Mouse (Mus musculus): ENCODE measurements around the gene Prss41. TPM values are rescaled to one million over a fixed set of nuclear protein-coding genes. Genes with fewer than 3 reads are reported as not detected.

Prss41 gene
- polyA plus RNA-seq, 1 experiment from 2014 or later = not detected

DNA sequence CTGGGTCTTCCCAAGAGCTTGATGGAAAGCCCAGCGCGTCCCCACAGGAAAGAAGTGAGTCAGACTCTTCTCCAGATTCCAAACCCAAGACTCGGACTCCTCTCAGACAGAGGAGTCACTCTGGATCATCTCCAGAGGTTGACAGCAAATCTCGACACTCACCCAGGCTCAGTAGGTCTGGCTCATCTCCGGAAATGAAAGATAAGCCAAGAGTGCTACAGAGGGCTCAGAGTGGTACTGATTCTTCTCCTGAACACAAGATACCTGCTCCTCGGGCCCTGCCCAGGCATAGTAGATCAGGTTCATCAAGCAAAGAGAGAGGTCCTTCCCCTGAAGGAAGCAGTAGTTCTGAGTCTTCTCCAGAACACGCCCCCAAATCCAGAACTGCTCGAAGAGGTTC, 25.4 kb downstream of the Prss41 start:
- peaks cover 36% of the 10 kb centered on the region for H3K9me3 ChIP-seq (replicated peaks; ENCODE audit: control insufficient read depth, low read length)
- peaks cover 95% of the 10 kb centered on the region for H3K36me3 ChIP-seq (ENCODE audit: control insufficient read depth, insufficient read depth)
- no peaks in the 10 kb centered on the region for H3K4me1 ChIP-seq (ENCODE audit: control insufficient read depth, low read depth, low read length)
- no peak overlapping the region for H3K4me2 ChIP-seq (ENCODE audit: low read depth, low read length)
- no peak overlapping the region for H3K27ac ChIP-seq (ENCODE audit: low read length)
- H3K4me3 ChIP-seq (ENCODE audit: low read depth, low read length) = no peak overlapping the region
- ATAC-seq (ENCODE audit: low read depth) = no peak
- 97% methylated on average over 8 of the region's 8 CpGs for WGBS (ENCODE audit: insufficient replicate concordance)
- no peak overlapping the region for H3K9ac ChIP-seq (ENCODE audit: low read depth, low read length)
- no peaks in the 10 kb centered on the region for H3K27me3 ChIP-seq (ENCODE audit: control insufficient read depth, insufficient read depth, low read depth, low read length)

DNA sequence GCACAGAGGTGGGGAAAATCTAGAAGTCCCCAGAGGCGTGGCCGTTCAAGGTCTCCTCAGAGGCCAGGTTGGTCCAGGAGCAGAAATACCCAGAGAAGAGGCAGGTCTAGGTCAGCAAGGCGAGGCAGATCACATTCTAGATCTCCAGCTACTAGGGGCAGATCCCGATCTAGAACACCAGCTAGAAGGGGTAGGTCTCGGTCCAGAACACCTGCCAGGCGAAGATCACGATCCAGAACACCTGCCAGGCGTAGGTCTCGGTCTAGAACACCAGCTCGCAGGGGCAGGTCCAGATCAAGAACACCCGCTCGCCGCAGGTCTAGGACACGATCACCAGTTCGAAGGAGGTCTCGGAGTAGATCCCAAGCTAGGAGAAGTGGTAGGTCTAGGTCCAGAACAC, 28.3 kb downstream of the Prss41 start:
- no peak overlapping the region for H3K4me2 ChIP-seq (ENCODE audit: low read depth, low read length)
- no peaks in the 10 kb centered on the region for H3K4me1 ChIP-seq (ENCODE audit: control insufficient read depth, low read depth, low read length)
- no peak overlapping the region for H3K27ac ChIP-seq (ENCODE audit: low read length)
- 98% methylated on average over 16 of the region's 16 CpGs for WGBS (ENCODE audit: insufficient replicate concordance)
- H3K27me3 ChIP-seq (ENCODE audit: control insufficient read depth, insufficient read depth, low read depth, low read length) = no peaks in the 10 kb centered on the region
- H3K36me3 ChIP-seq (ENCODE audit: control insufficient read depth, insufficient read depth) = peaks cover 94% of the 10 kb centered on the region
- H3K4me3 ChIP-seq (ENCODE audit: low read depth, low read length) = no peak overlapping the region
- H3K9me3 ChIP-seq (replicated peaks; ENCODE audit: control insufficient read depth, low read length) = peaks cover 36% of the 10 kb centered on the region
- H3K9ac ChIP-seq (ENCODE audit: low read depth, low read length) = no peak overlapping the region
- ATAC-seq (ENCODE audit: low read depth) = no peak

DNA sequence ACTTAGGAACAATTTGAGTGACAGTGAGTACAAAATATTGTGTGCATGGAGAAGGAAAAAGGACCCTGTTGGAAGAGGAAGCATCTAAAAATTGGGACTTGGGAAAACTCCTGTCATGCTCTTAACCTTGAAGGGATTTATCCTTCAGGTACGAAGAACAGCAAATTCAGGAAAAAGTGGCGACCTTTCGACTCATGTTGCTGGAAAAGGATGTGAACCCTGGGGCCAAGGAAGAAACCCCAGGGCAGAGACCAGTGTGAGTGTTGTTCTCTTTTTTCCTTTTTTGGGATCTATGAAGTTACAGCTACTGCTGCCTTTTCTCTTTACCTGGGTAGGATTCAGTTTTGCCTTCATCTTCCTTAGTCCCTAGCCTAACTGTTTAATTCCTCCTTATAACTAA, 36.1 kb downstream of the Prss41 start:
- Histone ChIP-seq H3K4me1 (ENCODE audit: control insufficient read depth, low read depth, low read length) (peaks cover 21% of the 10 kb centered on the region), H3K36me3 (ENCODE audit: control insufficient read depth, insufficient read depth) (peaks cover 59% of the 10 kb centered on the region), H3K27me3 (ENCODE audit: control insufficient read depth, insufficient read depth, low read depth, low read length) (no peaks in the 10 kb centered on the region), H3K9ac (ENCODE audit: low read depth, low read length) (no peak overlapping the region), H3K27ac (ENCODE audit: low read length) (no peak overlapping the region), H3K9me3 (replicated peaks; ENCODE audit: control insufficient read depth, low read length) (no peaks in the 10 kb centered on the region), H3K4me3 (ENCODE audit: low read depth, low read length) (no peak overlapping the region), H3K4me2 (ENCODE audit: low read depth, low read length) (no peak overlapping the region)
- no peak for ATAC-seq (ENCODE audit: low read depth)
- 86% methylated on average over 3 of the region's 3 CpGs for WGBS (ENCODE audit: insufficient replicate concordance)

DNA sequence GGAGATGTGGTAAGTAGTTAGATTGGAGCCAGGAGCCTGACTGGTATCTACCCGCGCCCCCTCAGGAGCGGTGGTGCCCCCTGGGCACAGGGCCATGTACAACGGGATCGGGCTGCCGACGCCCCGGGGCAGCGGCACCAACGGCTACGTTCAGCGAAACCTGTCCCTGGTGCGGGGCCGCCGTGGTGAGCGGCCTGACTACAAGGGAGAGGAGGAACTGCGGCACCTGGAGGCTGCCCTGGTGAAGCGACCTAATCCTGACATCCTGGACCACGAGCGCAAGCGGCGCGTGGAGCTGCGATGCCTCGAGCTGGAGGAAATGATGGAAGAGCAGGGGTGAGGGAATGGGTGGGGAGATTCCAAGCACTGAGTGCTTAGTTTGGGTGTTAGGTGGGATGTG, 37.1 kb downstream of the Prss41 start:
- ATAC-seq (ENCODE audit: low read depth) = no peak
- Histone ChIP-seq H3K27ac (ENCODE audit: low read length) (no peak overlapping the region), H3K27me3 (ENCODE audit: control insufficient read depth, insufficient read depth, low read depth, low read length) (no peaks in the 10 kb centered on the region), H3K9ac (ENCODE audit: low read depth, low read length) (no peak overlapping the region), H3K36me3 (ENCODE audit: control insufficient read depth, insufficient read depth) (peaks cover 49% of the 10 kb centered on the region), H3K4me2 (ENCODE audit: low read depth, low read length) (no peak overlapping the region), H3K9me3 (replicated peaks; ENCODE audit: control insufficient read depth, low read length) (no peaks in the 10 kb centered on the region), H3K4me1 (ENCODE audit: control insufficient read depth, low read depth, low read length) (peaks cover 21% of the 10 kb centered on the region), H3K4me3 (ENCODE audit: low read depth, low read length) (no peak overlapping the region)
- 81% methylated on average over 25 of the region's 25 CpGs for WGBS (ENCODE audit: insufficient replicate concordance)

DNA sequence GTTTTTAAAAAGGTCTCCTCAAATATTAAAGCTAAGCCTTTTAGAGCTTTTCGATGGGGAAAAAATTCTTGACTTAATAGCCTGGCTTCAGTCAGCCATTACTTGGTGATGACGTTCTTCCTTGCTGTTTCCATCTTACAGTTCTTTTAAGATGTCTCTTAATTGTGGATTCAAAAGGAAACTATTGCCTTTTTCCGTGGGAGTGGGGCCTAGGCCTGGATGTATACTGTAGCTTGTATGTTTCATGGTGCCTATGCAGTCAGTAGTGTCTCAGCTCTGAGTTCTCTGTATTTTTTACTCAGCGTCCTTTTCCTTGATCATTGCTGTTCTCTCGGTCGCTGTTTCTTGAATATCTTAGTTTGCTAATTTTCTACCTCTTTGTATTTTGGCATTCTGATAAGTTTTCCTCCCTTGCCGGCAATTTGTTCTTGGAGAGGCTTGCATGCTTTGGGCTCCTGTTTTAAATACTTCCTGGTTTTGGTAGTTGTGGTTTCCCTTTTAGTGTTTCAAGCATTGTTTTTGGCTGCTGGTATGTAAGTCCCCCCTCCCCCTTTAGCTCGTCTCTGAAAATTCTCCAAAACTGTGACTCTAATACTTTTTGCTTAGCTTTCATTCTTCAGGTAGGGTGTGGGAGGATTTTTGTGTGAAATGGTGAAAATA, 39.4 kb downstream of the Prss41 start:
- Histone ChIP-seq H3K27me3 (ENCODE audit: control insufficient read depth, insufficient read depth, low read depth, low read length) (no peaks in the 10 kb centered on the region), H3K9ac (ENCODE audit: low read depth, low read length) (peak overlapping the region; percentile 99), H3K36me3 (ENCODE audit: control insufficient read depth, insufficient read depth) (peaks cover 28% of the 10 kb centered on the region), H3K4me1 (ENCODE audit: control insufficient read depth, low read depth, low read length) (peaks cover 24% of the 10 kb centered on the region), H3K4me3 (ENCODE audit: low read depth, low read length) (peak overlapping the region; percentile 99), H3K9me3 (replicated peaks; ENCODE audit: control insufficient read depth, low read length) (no peaks in the 10 kb centered on the region), H3K27ac (ENCODE audit: low read length) (peak overlapping the region; percentile 99), H3K4me2 (ENCODE audit: low read depth, low read length) (peak overlapping the region; percentile 88)
- ATAC-seq (ENCODE audit: low read depth) = no peak
- 1% methylated on average over 8 of the region's 8 CpGs for WGBS (ENCODE audit: insufficient replicate concordance)

DNA sequence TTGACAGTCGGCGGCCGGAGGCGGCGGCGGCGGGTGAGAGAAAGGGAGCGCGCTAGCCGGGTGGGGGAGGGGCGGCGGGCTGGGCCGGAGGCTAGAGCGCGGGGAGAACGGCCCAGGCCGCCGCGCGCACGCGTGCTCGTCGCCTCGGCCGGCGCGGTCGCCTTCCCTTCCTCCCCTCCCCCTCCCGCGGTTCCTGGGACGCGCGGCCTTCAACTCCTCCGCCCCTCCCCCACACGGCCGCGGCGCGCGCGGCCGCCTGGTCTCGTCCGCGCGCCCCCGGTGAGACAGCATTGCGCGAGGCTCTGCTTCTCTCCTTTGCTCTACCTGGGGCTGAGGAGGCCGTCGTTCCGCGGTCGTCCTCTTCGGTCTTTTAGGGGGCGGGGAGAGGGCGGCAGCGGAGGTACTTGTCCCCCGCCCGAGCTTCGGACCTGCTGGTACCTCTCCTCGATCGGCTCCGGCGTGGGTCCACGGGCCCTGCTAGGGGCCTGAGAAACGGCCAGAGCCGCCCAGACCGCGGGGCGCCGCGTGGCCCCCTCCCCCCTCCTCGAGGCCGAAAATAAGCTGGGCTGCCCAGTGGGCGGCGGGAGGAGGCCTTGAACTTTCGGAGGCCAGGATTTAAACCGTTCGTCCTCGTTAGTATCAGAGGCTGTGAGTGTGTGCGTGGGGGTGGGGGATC, 40.5 kb downstream of the Prss41 start:
- peak; percentile 72 for ATAC-seq (ENCODE audit: low read depth)
- Histone ChIP-seq H3K4me1 (ENCODE audit: control insufficient read depth, low read depth, low read length) (peaks cover 24% of the 10 kb centered on the region), H3K4me2 (ENCODE audit: low read depth, low read length) (peak overlapping the region; percentile 88), H3K9ac (ENCODE audit: low read depth, low read length) (peak overlapping the region; percentile 99), H3K36me3 (ENCODE audit: control insufficient read depth, insufficient read depth) (peaks cover 18% of the 10 kb centered on the region), H3K9me3 (replicated peaks; ENCODE audit: control insufficient read depth, low read length) (no peaks in the 10 kb centered on the region), H3K27ac (ENCODE audit: low read length) (peak overlapping the region; percentile 99), H3K27me3 (ENCODE audit: control insufficient read depth, insufficient read depth, low read depth, low read length) (no peaks in the 10 kb centered on the region), H3K4me3 (ENCODE audit: low read depth, low read length) (peak overlapping the region; percentile 99)
- WGBS (ENCODE audit: insufficient replicate concordance) = under 1% methylated on average over 62 of the region's 83 CpGs

DNA sequence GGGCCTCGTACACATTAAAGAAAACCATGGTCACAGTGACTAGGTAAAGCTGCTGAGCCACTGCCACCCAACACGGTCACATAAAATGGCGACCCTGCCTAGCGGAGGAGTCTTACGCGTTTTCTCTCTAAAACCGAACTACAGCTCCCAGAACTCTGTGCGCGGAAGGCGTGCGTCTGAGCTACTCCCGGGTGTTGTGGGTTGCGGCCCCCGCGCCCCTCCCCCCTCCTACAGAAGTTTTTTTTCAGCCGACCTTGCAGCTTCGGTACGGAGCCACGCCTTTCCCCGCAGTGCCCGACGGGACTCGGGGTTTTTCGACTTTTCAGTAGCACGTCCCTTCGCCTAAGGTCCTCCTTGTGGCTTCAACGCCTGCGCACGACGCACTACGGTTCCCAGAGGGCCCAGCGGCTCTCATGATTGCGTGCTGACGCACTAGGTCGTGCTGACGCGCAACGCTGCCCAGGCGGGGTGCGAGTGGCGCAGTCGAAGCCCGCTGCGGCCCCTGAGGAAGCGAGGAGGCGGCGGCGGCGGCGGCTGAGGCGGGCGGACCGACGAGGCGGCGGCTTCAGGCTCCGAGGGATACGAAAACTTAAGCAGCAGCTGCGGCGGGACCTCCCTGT, 41.1 kb downstream of the Prss41 start:
- no peaks in the 10 kb centered on the region for H3K27me3 ChIP-seq (ENCODE audit: control insufficient read depth, insufficient read depth, low read depth, low read length)
- peak overlapping the region; percentile 99 for H3K9ac ChIP-seq (ENCODE audit: low read depth, low read length)
- H3K4me2 ChIP-seq (ENCODE audit: low read depth, low read length) = peak overlapping the region; percentile 88
- peaks cover 24% of the 10 kb centered on the region for H3K4me1 ChIP-seq (ENCODE audit: control insufficient read depth, low read depth, low read length)
- H3K27ac ChIP-seq (ENCODE audit: low read length) = peak overlapping the region; percentile 99
- H3K4me3 ChIP-seq (ENCODE audit: low read depth, low read length) = peak overlapping the region; percentile 99
- ATAC-seq (ENCODE audit: low read depth) = peak; percentile 96
- under 1% methylated on average over 60 of the region's 60 CpGs for WGBS (ENCODE audit: insufficient replicate concordance)
- no peaks in the 10 kb centered on the region for H3K9me3 ChIP-seq (replicated peaks; ENCODE audit: control insufficient read depth, low read length)
- H3K36me3 ChIP-seq (ENCODE audit: control insufficient read depth, insufficient read depth) = peaks cover 11% of the 10 kb centered on the region

DNA sequence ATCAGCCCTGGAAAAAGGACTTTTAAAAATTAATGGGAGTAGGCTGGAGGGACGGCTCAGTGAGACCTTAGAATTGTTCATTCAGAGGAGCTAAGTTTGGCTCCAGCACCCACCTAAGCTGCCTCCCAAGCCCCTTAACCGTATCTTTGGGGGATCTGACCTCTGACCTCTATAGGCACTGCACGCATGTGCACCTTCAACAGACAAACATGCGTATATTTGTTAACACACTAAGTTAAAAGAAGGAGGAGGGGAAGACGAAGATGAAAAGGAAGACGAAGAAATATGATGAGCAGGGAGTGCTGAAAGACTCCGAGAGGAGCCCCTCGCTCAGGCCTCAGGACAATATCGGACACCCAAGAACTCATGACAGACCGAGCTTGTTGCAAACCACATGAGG, 42.3 kb downstream of the Prss41 start:
- WGBS (ENCODE audit: insufficient replicate concordance) = 85% methylated on average over 10 of the region's 10 CpGs

DNA sequence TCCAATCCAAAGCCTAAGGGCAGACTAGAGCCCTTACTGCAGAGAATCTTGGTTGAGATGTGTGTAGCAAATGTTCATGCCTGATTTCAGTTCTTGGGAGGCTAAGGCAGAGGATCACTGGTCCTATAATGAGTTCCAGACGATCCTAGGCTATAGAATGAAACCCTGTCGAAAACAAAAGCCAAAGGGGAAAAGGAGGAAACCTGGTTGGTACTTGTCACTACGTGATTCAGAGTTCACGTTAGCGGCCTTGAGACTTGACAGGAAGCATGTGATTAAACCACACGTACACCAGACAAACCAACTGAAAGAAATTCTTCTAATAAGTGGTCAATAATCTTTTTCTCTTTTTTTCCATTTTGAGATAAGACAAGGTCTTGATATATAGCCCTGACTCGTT, 46.7 kb downstream of the Prss41 start:
- no peak for ATAC-seq (ENCODE audit: low read depth)

More for the DNA sequence above, 42.3 kb downstream of the Prss41 start:
- Histone ChIP-seq H3K4me1 (ENCODE audit: control insufficient read depth, low read depth, low read length) (peaks cover 19% of the 10 kb centered on the region), H3K36me3 (ENCODE audit: control insufficient read depth, insufficient read depth) (peaks cover under 1% of the 10 kb centered on the region; the same call in 1 of the 2 replicates), H3K9ac (ENCODE audit: low read depth, low read length) (no peak overlapping the region), H3K4me3 (ENCODE audit: low read depth, low read length) (no peak overlapping the region), H3K27ac (ENCODE audit: low read length) (no peak overlapping the region), H3K27me3 (ENCODE audit: control insufficient read depth, insufficient read depth, low read depth, low read length) (no peaks in the 10 kb centered on the region), H3K4me2 (ENCODE audit: low read depth, low read length) (no peak overlapping the region), H3K9me3 (replicated peaks; ENCODE audit: control insufficient read depth, low read length) (no peaks in the 10 kb centered on the region)
- ATAC-seq (ENCODE audit: low read depth) = no peak

More for the DNA sequence above, 46.7 kb downstream of the Prss41 start:
- H3K27ac ChIP-seq (ENCODE audit: low read length) = no peak overlapping the region
- no peak overlapping the region for H3K4me3 ChIP-seq (ENCODE audit: low read depth, low read length)
- no peak overlapping the region for H3K4me2 ChIP-seq (ENCODE audit: low read depth, low read length)
- H3K9me3 ChIP-seq (replicated peaks; ENCODE audit: control insufficient read depth, low read length) = no peaks in the 10 kb centered on the region
- no peaks in the 10 kb centered on the region for H3K27me3 ChIP-seq (ENCODE audit: control insufficient read depth, insufficient read depth, low read depth, low read length)
- H3K9ac ChIP-seq (ENCODE audit: low read depth, low read length) = no peak overlapping the region
- WGBS (ENCODE audit: insufficient replicate concordance) = 23% methylated on average over 7 of the region's 7 CpGs
- H3K4me1 ChIP-seq (ENCODE audit: control insufficient read depth, low read depth, low read length) = peaks cover 3% of the 10 kb centered on the region
- H3K36me3 ChIP-seq (ENCODE audit: control insufficient read depth, insufficient read depth) = no peaks in the 10 kb centered on the region
